Mouse (Mus musculus) midbrain, embryonic 12.5 days (tissue): ENCODE results near the gene Cdr2l. TPM values are rescaled to one million over a fixed set of nuclear protein-coding genes. Genes with fewer than 3 reads are reported as not detected.
A peak's percentile ranks its signal among the peaks of the same experiment; 100 is the strongest.

Experiments
- ATAC-seq: fragments of 200-750 bp; cut with Nextera tagmentation; 2 replicates; pipeline ENCODE4 v1.8.0; 2017; ENCODE audit warnings: low read depth, moderate TSS enrichment, moderate library complexity; ENCODE audit not compliant: low FRiP score
- H3K27ac ChIP-seq: fragments of 300-500 bp; sonication (generic); replicated peaks from 2 replicates; pipeline ENCODE4 v1.5.1; 2016; ENCODE audit warnings: mild to moderate bottlenecking
- H3K27me3 ChIP-seq: fragments of 300-500 bp; sonication (generic); 2 replicates; pipeline ENCODE4 v1.6.1; 2016; ENCODE audit warnings: mild to moderate bottlenecking
- H3K36me3 ChIP-seq: fragments of 300-500 bp; sonication (generic); 2 replicates; pipeline ENCODE4 v1.6.1; 2016
- H3K4me1 ChIP-seq: fragments of 300-500 bp; sonication (generic); 2 replicates; pipeline ENCODE4 v1.6.1; 2016
- H3K4me2 ChIP-seq: fragments of 300-500 bp; sonication (generic); replicated peaks from 2 replicates; pipeline ENCODE4 v1.6.1; 2016; ENCODE audit warnings: mild to moderate bottlenecking, moderate library complexity
- H3K4me3 ChIP-seq: fragments of 300-500 bp; sonication (generic); 2 replicates; pipeline ENCODE4 v1.5.1; 2016; ENCODE audit warnings: mild to moderate bottlenecking
- H3K9ac ChIP-seq: fragments of 300-500 bp; sonication (generic); replicated peaks from 2 replicates; pipeline ENCODE4 v1.6.1; 2016; ENCODE audit warnings: mild to moderate bottlenecking, moderate library complexity
- H3K9me3 ChIP-seq: fragments of 300-500 bp; sonication (generic); 2 replicates; pipeline ENCODE4 v1.6.1; 2016; ENCODE audit warnings: mild to moderate bottlenecking
- WGBS: fragments of 180-500 bp; shearing (Covaris S2); methylation state at CpG from one replicate; pipeline ENCODE4 v1.1.7; 2016; 5-methylcytosine and 5-hydroxymethylcytosine counted together
- polyA plus RNA-seq: library from polyadenylated mRNA; unstranded; fragments of >200 nt; fragmentation: Nextera tagmentation; extraction: Ambion mirVana; gene quantifications from 2 replicates; pipeline ENCODE4 v1.2.1, GENCODE M21; 2016

The Cdr2l gene
- polyA plus RNA-seq: 32.4 and 36.6 TPM in 2 replicates

GRCm38 (mm10) chr11:115381743-115382539 is at the start of gene Cdr2l:
TSS of gene Cdr2l (plus strand) at chr11:115381916.
- WGBS: under 1% methylated on average over 76 of the region's 76 CpGs
- H3K27ac ChIP-seq: peak within 1 kb of the TSS; percentile 95
- H3K4me2 ChIP-seq: peak within 1 kb of the TSS; percentile 86
- H3K9ac ChIP-seq: peak within 1 kb of the TSS; percentile 96
- peak within 1 kb of the TSS; percentile 91 for H3K4me3 ChIP-seq
- no peaks in the 10 kb centered on the region for H3K36me3 ChIP-seq
- H3K9me3 ChIP-seq: peaks cover 4% of the 10 kb centered on the region; the same call in 1 of the 2 replicates
- H3K27me3 ChIP-seq: no peaks in the 10 kb centered on the region
- ATAC-seq: peak; percentile 91
- peaks cover 43% of the 10 kb centered on the region for H3K4me1 ChIP-seq

- ATAC-seq: no peak
- peaks cover 73% of the 10 kb centered on the region for H3K27me3 ChIP-seq
These were observed 47.2 kb upstream of the Cdr2l start, which contains the start of gene Otop3 for GRCm38 (mm10) chr11:115334531-115334930. TSS of gene Otop3 (plus strand) at chr11:115334731.

GRCm38 (mm10) chr11:115335223-115335622 is 46.5 kb upstream of the Cdr2l start:
- H3K27ac ChIP-seq: no peak overlapping the region
- H3K4me3 ChIP-seq: no peak overlapping the region
- no peak for ATAC-seq
- H3K4me1 ChIP-seq: peaks cover 18% of the 10 kb centered on the region; the same call in 1 of the 2 replicates
- H3K9me3 ChIP-seq: no peaks in the 10 kb centered on the region
- H3K4me2 ChIP-seq: 0 out of 2 replicates have a peak overlapping the region, but pooled peaks have one; percentile 57
- H3K36me3 ChIP-seq: no peaks in the 10 kb centered on the region
- 57% methylated on average over 12 of the region's 12 CpGs for WGBS
- H3K9ac ChIP-seq: 0 out of 2 replicates have a peak overlapping the region, but pooled peaks have one; percentile 31
- H3K27me3 ChIP-seq: peaks cover 79% of the 10 kb centered on the region

More at GRCm38 (mm10) chr11:115334531-115334930, 47.2 kb upstream of the Cdr2l start, which contains the start of gene Otop3:
- 3% methylated on average over 29 of the region's 29 CpGs for WGBS
- Histone ChIP-seq H3K36me3 (no peaks in the 10 kb centered on the region), H3K4me2 (peak within 1 kb of the TSS; percentile 57), H3K4me1 (peaks cover 18% of the 10 kb centered on the region; the same call in 1 of the 2 replicates), H3K9ac (0 out of 2 replicates have a peak within 1 kb of the TSS, but pooled peaks have one; percentile 31), H3K9me3 (no peaks in the 10 kb centered on the region), H3K27ac (no peak within 1 kb of the TSS), H3K4me3 (peak within 1 kb of the TSS; percentile 32)

GRCm38 (mm10) chr11:115336115-115336514 is 45.6 kb upstream of the Cdr2l start:
- 19% methylated on average over 6 of the region's 6 CpGs for WGBS
- Histone ChIP-seq H3K9ac (no peak overlapping the region), H3K4me1 (peaks cover 18% of the 10 kb centered on the region; the same call in 1 of the 2 replicates), H3K9me3 (no peaks in the 10 kb centered on the region), H3K36me3 (no peaks in the 10 kb centered on the region), H3K27ac (no peak overlapping the region), H3K27me3 (peaks cover 85% of the 10 kb centered on the region), H3K4me3 (no peak overlapping the region), H3K4me2 (no peak overlapping the region)
- no peak for ATAC-seq

GRCm38 (mm10) chr11:115337350-115337749 is 44.4 kb upstream of the Cdr2l start:
- Histone ChIP-seq H3K36me3 (no peaks in the 10 kb centered on the region), H3K4me1 (peaks cover 18% of the 10 kb centered on the region; the same call in 1 of the 2 replicates), H3K27me3 (peaks cover 78% of the 10 kb centered on the region), H3K9me3 (no peaks in the 10 kb centered on the region), H3K4me2 (no peak overlapping the region), H3K27ac (no peak overlapping the region), H3K4me3 (no peak overlapping the region), H3K9ac (no peak overlapping the region)
- ATAC-seq: no peak
- 68% methylated on average over 3 of the region's 3 CpGs for WGBS

GRCm38 (mm10) chr11:115337826-115338225 is 43.9 kb upstream of the Cdr2l start:
- no peak overlapping the region for H3K27ac ChIP-seq
- H3K9ac ChIP-seq: no peak overlapping the region
- peaks cover 18% of the 10 kb centered on the region; the same call in 1 of the 2 replicates for H3K4me1 ChIP-seq
- no peak overlapping the region for H3K4me2 ChIP-seq
- H3K4me3 ChIP-seq: no peak overlapping the region
- H3K36me3 ChIP-seq: no peaks in the 10 kb centered on the region
- 81% methylated on average over 1 of the region's 1 CpGs for WGBS
- peaks cover 73% of the 10 kb centered on the region for H3K27me3 ChIP-seq
- H3K9me3 ChIP-seq: no peaks in the 10 kb centered on the region
- ATAC-seq: no peak

- Histone ChIP-seq H3K4me3 (no peak overlapping the region), H3K4me2 (no peak overlapping the region), H3K27ac (no peak overlapping the region), H3K4me1 (no peaks in the 10 kb centered on the region; the same call in none of the 2 replicates), H3K9me3 (no peaks in the 10 kb centered on the region), H3K27me3 (peaks cover 56% of the 10 kb centered on the region), H3K9ac (no peak overlapping the region), H3K36me3 (no peaks in the 10 kb centered on the region)
- ATAC-seq: no peak
- 75% methylated on average over 2 of the region's 2 CpGs for WGBS
These were observed 40.5 kb upstream of the Cdr2l start for GRCm38 (mm10) chr11:115341246-115341645.

GRCm38 (mm10) chr11:115341866-115342265 is 39.9 kb upstream of the Cdr2l start:
- Histone ChIP-seq H3K36me3 (no peaks in the 10 kb centered on the region), H3K4me3 (no peak overlapping the region), H3K9me3 (no peaks in the 10 kb centered on the region), H3K4me2 (no peak overlapping the region), H3K27ac (no peak overlapping the region), H3K27me3 (peaks cover 53% of the 10 kb centered on the region), H3K4me1 (no peaks in the 10 kb centered on the region; the same call in 1 of the 2 replicates), H3K9ac (no peak overlapping the region)
- no peak for ATAC-seq
- WGBS: 77% methylated on average over 6 of the region's 6 CpGs

- no peak overlapping the region for H3K4me3 ChIP-seq
- H3K9me3 ChIP-seq: no peaks in the 10 kb centered on the region
- peaks cover 6% of the 10 kb centered on the region; the same call in 1 of the 2 replicates for H3K36me3 ChIP-seq
- no peak for ATAC-seq
- H3K27me3 ChIP-seq: peaks cover 47% of the 10 kb centered on the region
- no peak overlapping the region for H3K9ac ChIP-seq
- no peak overlapping the region for H3K4me2 ChIP-seq
- no peak overlapping the region for H3K27ac ChIP-seq
- no peaks in the 10 kb centered on the region; the same call in 1 of the 2 replicates for H3K4me1 ChIP-seq
- WGBS: 14% methylated on average over 12 of the region's 12 CpGs
These were observed 36.7 kb upstream of the Cdr2l start for GRCm38 (mm10) chr11:115344967-115345366.

GRCm38 (mm10) chr11:115345515-115345914 is 36.2 kb upstream of the Cdr2l start:
- Histone ChIP-seq H3K9me3 (no peaks in the 10 kb centered on the region), H3K27ac (no peak overlapping the region), H3K9ac (no peak overlapping the region), H3K4me3 (no peak overlapping the region), H3K4me1 (no peaks in the 10 kb centered on the region; the same call in 1 of the 2 replicates), H3K4me2 (no peak overlapping the region), H3K27me3 (peaks cover 41% of the 10 kb centered on the region), H3K36me3 (peaks cover 9% of the 10 kb centered on the region; the same call in 1 of the 2 replicates)
- WGBS: 50% methylated on average over 7 of the region's 7 CpGs
- no peak for ATAC-seq

GRCm38 (mm10) chr11:115348681-115349248 is 33.0 kb upstream of the Cdr2l start:
- Histone ChIP-seq H3K4me3 (no peak overlapping the region), H3K36me3 (peaks cover 31% of the 10 kb centered on the region), H3K4me1 (no peaks in the 10 kb centered on the region; the same call in 1 of the 2 replicates), H3K9me3 (no peaks in the 10 kb centered on the region), H3K9ac (no peak overlapping the region), H3K4me2 (no peak overlapping the region), H3K27me3 (peaks cover 27% of the 10 kb centered on the region), H3K27ac (no peak overlapping the region)
- WGBS: 61% methylated on average over 17 of the region's 17 CpGs
- no peak for ATAC-seq

- no peaks in the 10 kb centered on the region for H3K9me3 ChIP-seq
- peaks cover 31% of the 10 kb centered on the region for H3K36me3 ChIP-seq
- H3K27me3 ChIP-seq: peaks cover 19% of the 10 kb centered on the region
- no peak for ATAC-seq
- no peak overlapping the region for H3K9ac ChIP-seq
- no peak overlapping the region for H3K4me3 ChIP-seq
- 82% methylated on average over 4 of the region's 4 CpGs for WGBS
- H3K27ac ChIP-seq: no peak overlapping the region
- no peak overlapping the region for H3K4me2 ChIP-seq
- no peaks in the 10 kb centered on the region; the same call in 1 of the 2 replicates for H3K4me1 ChIP-seq
These were observed 31.7 kb upstream of the Cdr2l start for GRCm38 (mm10) chr11:115349976-115350375.
